Mouse (Mus musculus): ENCODE data around the gene C530008M17Rik. TPM values are rescaled to one million over a fixed set of nuclear protein-coding genes. Genes with fewer than 3 reads are reported as not detected.

C530008M17Rik gene
- polyA plus RNA-seq, 1 experiment: 0.31 TPM

- no peak for DNase-seq
- Histone ChIP-seq H3K4me1 (ENCODE audit: control insufficient read depth, insufficient read depth, low read length) (no peaks in the 10 kb centered on the region), H3K27ac (ENCODE audit: insufficient read depth, low read depth, low read length) (no peak overlapping the region), H3K36me3 (ENCODE audit: control insufficient read depth, insufficient read depth, low read length) (no peaks in the 10 kb centered on the region), H3K27me3 (replicated peaks; ENCODE audit: control insufficient read depth, insufficient read depth, low read length) (no peaks in the 10 kb centered on the region), H3K4me3 (ENCODE audit: insufficient read depth, low read depth, low read length) (no peak overlapping the region)
- 25% methylated on average over 7 of the region's 7 CpGs for WGBS
- TF ChIP-seq CTCF (conservative IDR thresholded peaks at IDR 0.05; ENCODE audit: insufficient read depth, insufficient read length, low read depth, low read length) (no peak), POLR2A (IDR thresholded peaks at IDR 0.05; ENCODE audit: low read depth, low read length) (no peak)
Observed at GRCm38 (mm10) chr5:76665421-76665820, 9.1 kb downstream of the C530008M17Rik start.

GRCm38 (mm10) chr5:76666026-76666756, 9.9 kb downstream of the C530008M17Rik start:
- Histone ChIP-seq H3K27me3 (replicated peaks; ENCODE audit: control insufficient read depth, insufficient read depth, low read length) (no peaks in the 10 kb centered on the region), H3K4me3 (ENCODE audit: insufficient read depth, low read depth, low read length) (no peak overlapping the region), H3K4me1 (ENCODE audit: control insufficient read depth, insufficient read depth, low read length) (no peaks in the 10 kb centered on the region), H3K36me3 (ENCODE audit: control insufficient read depth, insufficient read depth, low read length) (no peaks in the 10 kb centered on the region), H3K27ac (ENCODE audit: insufficient read depth, low read depth, low read length) (no peak overlapping the region)
- DNase-seq: no peak
- no peak for TF ChIP-seq CTCF (conservative IDR thresholded peaks at IDR 0.05; ENCODE audit: insufficient read depth, insufficient read length, low read depth, low read length)
- TF ChIP-seq POLR2A (IDR thresholded peaks at IDR 0.05; ENCODE audit: low read depth, low read length): no peak
- WGBS: 83% methylated on average over 6 of the region's 6 CpGs

- Histone ChIP-seq H3K4me3 (ENCODE audit: insufficient read depth, low read depth, low read length) (no peak overlapping the region), H3K4me1 (ENCODE audit: control insufficient read depth, insufficient read depth, low read length) (no peaks in the 10 kb centered on the region), H3K27ac (ENCODE audit: insufficient read depth, low read depth, low read length) (no peak overlapping the region), H3K36me3 (ENCODE audit: control insufficient read depth, insufficient read depth, low read length) (no peaks in the 10 kb centered on the region), H3K27me3 (replicated peaks; ENCODE audit: control insufficient read depth, insufficient read depth, low read length) (no peaks in the 10 kb centered on the region)
- no peak for TF ChIP-seq POLR2A (IDR thresholded peaks at IDR 0.05; ENCODE audit: low read depth, low read length)
- no peak for TF ChIP-seq CTCF (conservative IDR thresholded peaks at IDR 0.05; ENCODE audit: insufficient read depth, insufficient read length, low read depth, low read length)
- WGBS: 65% methylated on average over 5 of the region's 5 CpGs
- no peak for DNase-seq
Observed at GRCm38 (mm10) chr5:76668118-76668517, 11.8 kb downstream of the C530008M17Rik start.

- WGBS: 63% methylated on average over 5 of the region's 5 CpGs
- Histone ChIP-seq H3K27ac (ENCODE audit: insufficient read depth, low read depth, low read length) (no peak overlapping the region), H3K4me1 (ENCODE audit: control insufficient read depth, insufficient read depth, low read length) (no peaks in the 10 kb centered on the region), H3K36me3 (ENCODE audit: control insufficient read depth, insufficient read depth, low read length) (no peaks in the 10 kb centered on the region), H3K4me3 (ENCODE audit: insufficient read depth, low read depth, low read length) (no peak overlapping the region), H3K27me3 (replicated peaks; ENCODE audit: control insufficient read depth, insufficient read depth, low read length) (no peaks in the 10 kb centered on the region)
- DNase-seq: no peak
- TF ChIP-seq POLR2A (IDR thresholded peaks at IDR 0.05; ENCODE audit: low read depth, low read length): no peak
- TF ChIP-seq CTCF (conservative IDR thresholded peaks at IDR 0.05; ENCODE audit: insufficient read depth, insufficient read length, low read depth, low read length): no peak
Observed at GRCm38 (mm10) chr5:76668547-76668946, 12.2 kb downstream of the C530008M17Rik start.

GRCm38 (mm10) chr5:76670183-76670582, 13.9 kb downstream of the C530008M17Rik start:
- no peak for DNase-seq
- H3K4me3 ChIP-seq (ENCODE audit: insufficient read depth, low read depth, low read length): no peak overlapping the region
- WGBS: 91% methylated on average over 10 of the region's 10 CpGs
- no peaks in the 10 kb centered on the region for H3K36me3 ChIP-seq (ENCODE audit: control insufficient read depth, insufficient read depth, low read length)
- TF ChIP-seq CTCF (conservative IDR thresholded peaks at IDR 0.05; ENCODE audit: insufficient read depth, insufficient read length, low read depth, low read length): no peak
- TF ChIP-seq POLR2A (IDR thresholded peaks at IDR 0.05; ENCODE audit: low read depth, low read length): no peak
- H3K27me3 ChIP-seq (replicated peaks; ENCODE audit: control insufficient read depth, insufficient read depth, low read length): no peaks in the 10 kb centered on the region
- H3K4me1 ChIP-seq (ENCODE audit: control insufficient read depth, insufficient read depth, low read length): no peaks in the 10 kb centered on the region
- no peak overlapping the region for H3K27ac ChIP-seq (ENCODE audit: insufficient read depth, low read depth, low read length)

GRCm38 (mm10) chr5:76674022-76674653, 17.8 kb downstream of the C530008M17Rik start:
- H3K36me3 ChIP-seq (ENCODE audit: control insufficient read depth, insufficient read depth, low read length): no peaks in the 10 kb centered on the region
- TF ChIP-seq CTCF (conservative IDR thresholded peaks at IDR 0.05; ENCODE audit: insufficient read depth, insufficient read length, low read depth, low read length) (no peak), POLR2A (IDR thresholded peaks at IDR 0.05; ENCODE audit: low read depth, low read length) (no peak)
- H3K27ac ChIP-seq (ENCODE audit: insufficient read depth, low read depth, low read length): no peak overlapping the region
- no peaks in the 10 kb centered on the region for H3K4me1 ChIP-seq (ENCODE audit: control insufficient read depth, insufficient read depth, low read length)
- H3K4me3 ChIP-seq (ENCODE audit: insufficient read depth, low read depth, low read length): no peak overlapping the region
- H3K27me3 ChIP-seq (replicated peaks; ENCODE audit: control insufficient read depth, insufficient read depth, low read length): no peaks in the 10 kb centered on the region
- 92% methylated on average over 5 of the region's 5 CpGs for WGBS
- no peak for DNase-seq

GRCm38 (mm10) chr5:76675369-76675768, 19.1 kb downstream of the C530008M17Rik start:
- no peak overlapping the region for H3K27ac ChIP-seq (ENCODE audit: insufficient read depth, low read depth, low read length)
- no peak for DNase-seq

More at GRCm38 (mm10) chr5:76675369-76675768, 19.1 kb downstream of the C530008M17Rik start:
- 51% methylated on average over 4 of the region's 4 CpGs for WGBS
- Histone ChIP-seq H3K4me1 (ENCODE audit: control insufficient read depth, insufficient read depth, low read length) (no peaks in the 10 kb centered on the region), H3K27me3 (replicated peaks; ENCODE audit: control insufficient read depth, insufficient read depth, low read length) (no peaks in the 10 kb centered on the region), H3K36me3 (ENCODE audit: control insufficient read depth, insufficient read depth, low read length) (no peaks in the 10 kb centered on the region), H3K4me3 (ENCODE audit: insufficient read depth, low read depth, low read length) (no peak overlapping the region)
- TF ChIP-seq POLR2A (IDR thresholded peaks at IDR 0.05; ENCODE audit: low read depth, low read length): no peak
- no peak for TF ChIP-seq CTCF (conservative IDR thresholded peaks at IDR 0.05; ENCODE audit: insufficient read depth, insufficient read length, low read depth, low read length)
